Mouse (Mus musculus): ENCODE results near the gene Zfp819.

The Zfp819 gene

GRCm38 (mm10) chr7:43606896-43607742, at the start of gene Zfp819:
TSS of gene Zfp819 (plus strand) at chr7:43607169.
- no peak for DNase-seq

- peak; percentile 69 to 72 for DNase-seq
Measured at GRCm38 (mm10) chr7:43562006-43562633, 44.8 kb upstream of the Zfp819 start, which contains the start of gene Zfp658. TSS of gene Zfp658 (plus strand) at chr7:43562256.

DNA sequence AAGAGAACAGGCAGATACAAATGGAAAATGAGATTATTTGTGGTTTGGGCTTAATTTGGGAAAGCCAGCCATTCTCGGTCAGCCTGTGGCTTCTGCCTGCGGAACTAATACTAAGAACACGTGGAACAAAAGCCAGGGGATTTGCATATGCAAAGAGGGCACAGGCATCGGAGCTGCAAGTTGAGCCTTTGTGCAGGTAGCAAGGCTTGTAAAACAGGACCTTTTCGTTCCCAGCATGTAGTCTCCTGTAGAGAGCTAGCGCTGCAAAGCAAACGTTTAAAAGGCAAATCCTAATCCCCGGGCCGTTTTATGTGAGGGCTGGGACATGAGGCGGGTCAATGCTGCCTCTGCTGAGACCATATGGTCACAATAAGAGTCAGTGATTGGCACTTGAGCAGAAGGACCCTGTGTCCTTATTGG, 44.3 kb upstream of the Zfp819 start:
- DNase-seq: peak; percentile 31 to 41

DNA sequence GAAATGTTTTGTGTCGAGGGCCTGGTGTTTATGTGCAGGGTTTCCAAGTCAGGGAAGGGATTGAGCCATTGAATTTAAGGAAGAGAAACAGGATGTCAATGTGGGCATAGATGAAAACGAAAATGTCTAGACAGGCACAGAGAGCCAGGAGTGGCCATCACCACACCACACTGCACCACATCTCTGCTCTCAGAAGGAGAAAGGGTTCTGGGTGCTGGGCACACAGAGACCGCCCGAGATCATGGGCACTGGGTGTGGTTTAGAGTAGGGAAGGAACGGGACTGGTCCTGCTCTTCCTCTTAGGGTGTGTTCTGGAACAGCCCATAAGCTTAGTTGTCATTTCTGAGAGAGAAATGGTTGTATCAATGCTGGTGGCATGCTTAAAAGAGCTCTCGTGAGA, 43.7 kb upstream of the Zfp819 start:
- DNase-seq: no peak

DNA sequence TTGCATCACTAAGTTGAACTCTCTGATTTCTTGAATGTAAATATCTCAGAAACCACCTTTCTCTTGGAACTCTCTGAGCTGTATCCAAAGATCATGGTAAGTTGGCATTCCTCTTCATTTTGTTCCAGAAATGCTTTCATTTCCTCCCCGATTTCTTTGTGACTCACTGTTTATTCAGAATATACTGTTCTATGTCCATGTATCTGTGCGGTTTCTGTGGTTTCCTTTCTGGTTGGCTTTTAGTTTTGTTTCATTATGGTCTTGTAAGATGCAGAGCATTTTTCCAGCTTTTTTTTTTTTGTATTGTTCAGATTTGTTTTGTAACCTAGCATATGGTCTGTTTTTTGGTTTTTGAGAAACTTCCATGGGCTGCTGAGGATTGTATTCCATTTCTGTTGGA, 35.8 kb upstream of the Zfp819 start:
- no peak for DNase-seq

- DNase-seq: peak; percentile 81 to 85
Measured at GRCm38 (mm10) chr7:43579440-43580171, 27.4 kb upstream of the Zfp819 start, which contains the start of gene Zfp719. TSS of gene Zfp719 (plus strand) at chr7:43579610.

DNA sequence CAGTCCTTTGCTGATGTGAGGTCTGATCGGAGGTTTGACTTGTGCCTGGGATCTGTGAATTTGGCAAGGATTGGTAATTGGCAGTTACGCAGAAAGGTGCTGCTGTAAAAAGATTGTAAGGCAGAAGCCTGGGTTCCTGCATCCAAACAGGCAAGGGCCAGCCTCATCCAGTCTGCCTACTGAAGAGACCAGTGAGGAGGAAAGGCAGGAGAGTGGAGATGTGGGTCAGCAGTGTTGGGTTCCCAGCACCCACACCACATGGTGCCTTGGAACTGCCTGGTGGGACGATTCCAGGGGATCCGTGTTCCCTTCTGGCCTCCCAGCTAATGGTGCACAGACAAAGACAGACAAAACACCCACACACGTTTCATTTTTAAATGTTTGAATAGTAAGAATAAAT, 26.4 kb upstream of the Zfp819 start:
- no peak for DNase-seq

DNA sequence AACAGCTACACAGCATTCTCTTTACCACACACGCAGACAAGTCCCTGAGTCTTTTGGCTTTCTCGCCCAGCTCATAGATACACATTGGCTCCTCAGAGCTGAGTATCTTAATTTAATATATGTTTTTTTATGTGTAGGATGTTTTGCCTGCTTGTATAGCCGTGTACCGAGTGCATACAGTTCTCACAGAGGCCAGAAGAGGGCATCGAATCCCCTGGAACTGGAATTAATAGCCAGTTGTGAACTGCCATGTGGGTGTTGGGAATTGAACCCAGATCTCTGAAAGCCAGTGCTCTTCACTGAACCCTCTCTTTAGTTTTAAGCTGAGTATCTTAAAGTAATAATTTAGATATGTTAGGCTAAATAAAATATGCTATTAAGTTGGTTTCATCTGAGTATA, 22.2 kb upstream of the Zfp819 start:
- no peak for DNase-seq

DNA sequence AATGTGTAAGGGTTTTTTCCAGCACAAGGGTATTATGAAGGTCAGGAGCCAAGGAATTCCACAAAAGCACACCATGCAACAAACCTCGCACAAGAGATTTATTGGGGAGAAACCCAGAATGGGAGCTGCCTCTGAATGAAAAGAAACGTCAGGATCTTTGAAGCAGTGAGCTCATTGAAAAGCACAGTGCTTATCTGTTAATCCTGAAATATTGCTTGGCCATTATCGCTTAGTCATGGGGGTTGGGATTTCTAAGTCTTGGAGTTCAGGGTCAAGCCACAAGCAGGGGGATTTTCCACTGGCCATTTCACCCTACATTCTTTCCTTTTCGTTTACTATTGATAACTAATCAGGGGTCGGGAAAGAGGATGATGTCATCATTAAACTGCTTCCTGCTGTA, 5.1 kb upstream of the Zfp819 start:
- no peak for DNase-seq

DNA sequence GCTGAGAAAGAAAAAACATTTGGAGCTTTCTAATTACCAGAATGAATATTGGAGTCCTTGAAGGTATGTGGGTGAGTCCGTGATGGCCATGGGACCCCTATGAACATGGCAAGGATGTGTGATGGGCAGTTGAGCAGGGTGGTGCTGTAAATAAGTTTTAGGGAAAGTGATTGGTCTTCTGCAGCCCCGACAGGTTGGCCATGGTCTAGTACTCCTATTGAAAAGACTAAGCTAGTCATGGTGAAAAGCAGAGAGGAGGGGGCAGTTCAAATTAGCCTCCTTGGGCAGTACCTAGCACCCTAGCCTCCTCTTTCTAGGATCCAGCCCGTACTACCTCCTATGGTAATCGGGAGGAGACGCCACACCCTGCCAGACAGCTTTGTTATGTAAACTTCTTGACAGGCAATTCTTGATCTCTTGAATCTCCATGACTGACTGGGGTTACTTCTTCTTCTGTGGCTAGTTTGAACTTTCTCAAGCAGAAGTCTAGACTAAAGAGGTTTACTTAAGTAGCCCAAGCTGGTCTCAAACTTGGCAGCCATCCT, 846 bp downstream of the Zfp819 start:
- DNase-seq: no peak

DNA sequence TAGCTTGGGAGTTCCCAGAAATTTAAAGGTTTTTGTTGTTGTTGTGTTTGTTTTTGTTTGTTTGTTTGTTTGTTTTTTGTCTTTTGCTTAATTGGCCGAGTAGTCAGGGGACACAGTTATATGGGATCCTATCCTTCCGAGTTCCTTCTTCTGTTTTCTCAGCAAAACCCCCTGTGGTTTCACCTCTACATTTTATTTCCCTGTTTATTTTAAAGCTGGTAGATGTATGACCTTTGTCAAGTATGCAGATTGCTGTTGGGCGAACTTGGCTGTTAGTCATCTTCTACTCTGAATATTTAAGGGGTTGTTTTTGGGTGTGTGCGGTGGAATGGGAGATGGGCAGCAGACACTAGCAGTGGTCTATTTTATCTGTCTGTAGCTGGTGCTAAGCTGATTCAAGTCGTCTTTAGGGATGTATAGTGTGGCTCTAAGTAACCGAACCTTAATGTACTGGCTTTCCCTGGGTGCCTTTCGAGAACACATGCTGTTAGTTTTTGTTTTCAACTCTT, 1.4 kb downstream of the Zfp819 start:
- DNase-seq: no peak

- no peak for DNase-seq
Measured at GRCm38 (mm10) chr7:43613816-43614551, 7.0 kb downstream of the Zfp819 start.

DNA sequence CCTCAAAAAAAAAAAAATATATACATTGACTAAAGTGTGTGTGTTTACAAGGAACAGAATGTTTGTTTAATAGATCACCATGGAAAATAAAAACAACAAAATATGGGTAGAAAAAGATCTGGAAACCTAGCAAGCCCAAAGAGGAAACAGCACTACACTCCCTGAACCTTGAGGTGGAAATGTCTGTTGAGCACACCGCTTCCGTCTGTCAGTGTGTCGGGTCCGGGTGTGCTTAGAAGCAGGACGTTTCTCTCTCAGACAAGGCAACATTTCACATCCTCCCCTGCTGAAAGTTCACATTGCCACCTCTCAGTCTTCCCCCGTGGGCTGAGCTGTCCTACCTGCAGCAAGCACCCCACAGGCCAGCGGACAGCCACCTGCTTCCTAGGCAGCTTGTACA, 16.0 kb downstream of the Zfp819 start:
- DNase-seq: no peak

- DNase-seq: no peak
Measured at GRCm38 (mm10) chr7:43623819-43624218, 16.9 kb downstream of the Zfp819 start.

- no peak for DNase-seq
Measured at GRCm38 (mm10) chr7:43625065-43625464, 18.1 kb downstream of the Zfp819 start.

DNA sequence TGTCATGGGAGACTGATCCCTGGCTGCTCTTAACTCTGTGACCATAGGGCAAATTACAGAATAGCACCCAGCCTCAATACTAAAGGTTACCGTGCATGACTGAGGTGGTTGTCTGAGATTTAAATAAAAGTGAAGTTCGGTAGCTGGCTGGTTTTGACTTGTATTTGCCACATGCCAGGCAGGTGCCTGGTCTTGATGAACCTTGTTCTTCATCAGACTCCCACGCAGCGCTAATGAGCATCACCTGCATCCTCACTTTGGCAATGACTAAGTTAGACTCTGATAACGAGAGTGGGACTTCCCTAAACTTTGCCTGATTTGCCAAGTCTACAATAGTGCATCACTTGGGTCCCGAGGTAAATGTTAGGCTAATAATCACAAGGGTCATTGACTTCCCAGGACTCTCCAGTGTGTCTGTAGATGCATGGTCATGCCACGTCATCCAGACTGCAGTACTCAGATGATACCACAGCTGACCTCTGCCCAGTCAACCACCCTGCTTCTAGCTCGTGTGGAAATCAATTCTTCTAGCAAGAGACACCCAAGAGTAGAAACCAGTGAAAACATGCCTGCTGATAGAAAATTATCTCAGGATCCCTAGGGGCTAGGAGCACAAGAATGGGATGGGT, 18.9 kb downstream of the Zfp819 start:
- DNase-seq: no peak

DNA sequence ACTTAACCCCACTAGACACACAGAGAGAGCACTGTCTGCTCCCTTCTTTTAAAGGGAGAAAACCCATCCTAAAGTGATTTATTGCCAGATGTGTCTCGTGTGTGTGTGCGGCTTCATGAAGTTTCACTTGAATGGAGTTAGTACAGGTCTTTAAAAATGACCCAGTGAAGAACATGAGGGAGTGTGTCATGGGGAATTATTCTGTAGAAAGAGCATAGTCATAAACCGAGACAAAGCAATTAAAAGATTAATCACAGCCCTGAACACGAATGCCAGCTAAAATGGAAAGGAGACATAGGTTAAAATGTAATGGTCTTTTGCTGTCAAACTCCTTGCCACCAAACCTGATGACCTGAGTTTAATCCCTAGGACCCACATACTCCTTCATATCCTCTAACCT, 27.0 kb downstream of the Zfp819 start:
- no peak for DNase-seq

- DNase-seq: no peak
Measured at GRCm38 (mm10) chr7:43634500-43634899, 27.5 kb downstream of the Zfp819 start, which contains the start of gene Ceacam18. TSS of gene Ceacam18 (plus strand) at chr7:43634707.

GRCm38 (mm10) chr7:43636194-43636593, 29.2 kb downstream of the Zfp819 start:
- DNase-seq: no peak

- DNase-seq: no peak
Measured at GRCm38 (mm10) chr7:43637118-43637517, 30.1 kb downstream of the Zfp819 start.

DNA sequence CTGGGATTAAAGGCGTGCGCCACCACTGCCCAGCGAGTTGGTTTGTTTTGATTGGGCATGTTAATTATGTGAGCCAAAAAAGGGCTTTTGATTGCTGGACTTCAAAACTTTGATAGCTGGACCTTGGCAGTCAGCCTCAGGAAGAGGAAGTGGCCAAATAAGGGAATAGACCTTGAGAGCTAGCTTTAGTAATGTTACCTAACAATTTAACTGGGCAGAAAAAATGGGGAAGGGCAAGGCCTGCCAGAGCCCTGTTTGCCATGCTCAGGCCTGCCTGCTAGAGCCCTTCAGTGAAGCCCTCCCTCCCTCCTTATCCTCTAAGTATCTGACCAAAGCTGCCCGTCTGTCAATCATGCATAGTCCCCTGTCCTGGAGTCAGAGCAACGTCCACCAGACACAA, 35.6 kb downstream of the Zfp819 start:
- DNase-seq: no peak
